Mouse (Mus musculus) kidney, postnatal 0 days (tissue): Measurements from ENCODE around the gene Lpp. TPM values are rescaled to one million over a fixed set of nuclear protein-coding genes. Genes with fewer than 3 reads are reported as not detected.

Experiments used
- ATAC-seq: fragments of 200-750 bp; cut with Nextera tagmentation; replicated peaks from 2 replicates; pipeline ENCODE4 v1.8.0; 2017; ENCODE audit warnings: low read depth, moderate number of reproducible peaks, moderate TSS enrichment, moderate library complexity; ENCODE audit not compliant: low FRiP score
- DNase-seq: peaks from one replicate; pipeline ENCODE4 v3.0.0-alpha.2; 2016; ENCODE audit warnings: low spot score
- H3K27ac ChIP-seq: fragments of 300-500 bp; sonication (generic); 2 replicates; pipeline ENCODE4 v1.5.1; 2014; ENCODE audit warnings: mild to moderate bottlenecking
- H3K27me3 ChIP-seq: fragments of 300-500 bp; sonication (generic); 2 replicates; pipeline ENCODE4 v1.6.1; 2014; ENCODE audit warnings: low read length, mixed read lengths; ENCODE audit not compliant: insufficient read depth
- H3K36me3 ChIP-seq: fragments of 300-500 bp; sonication (generic); 2 replicates; pipeline ENCODE4 v1.6.1; 2014; ENCODE audit warnings: low read length, mixed read lengths; ENCODE audit not compliant: insufficient read depth
- H3K4me1 ChIP-seq: fragments of 300-500 bp; sonication (generic); replicated peaks from 2 replicates; pipeline ENCODE4 v1.6.1; 2014; ENCODE audit warnings: antibody characterized with exemption, low read length, mixed read lengths; ENCODE audit not compliant: insufficient read depth
- H3K4me2 ChIP-seq: fragments of 300-500 bp; sonication (generic); 2 replicates; pipeline ENCODE4 v1.6.1; 2014; ENCODE audit warnings: mild to moderate bottlenecking, low read length, moderate library complexity, mixed read lengths
- H3K4me3 ChIP-seq: fragments of 300-500 bp; sonication (generic); replicated peaks from 2 replicates; pipeline ENCODE4 v1.5.1; 2014; ENCODE audit warnings: low read depth, low read length
- H3K9ac ChIP-seq: fragments of 300-500 bp; sonication (generic); 2 replicates; pipeline ENCODE4 v1.6.1; 2014; ENCODE audit warnings: low read depth, low read length
- H3K9me3 ChIP-seq: fragments of 300-500 bp; sonication (generic); replicated peaks from 2 replicates; pipeline ENCODE4 v1.6.1; 2016; ENCODE audit warnings: low read length, inconsistent platforms, mixed read lengths
- CTCF ChIP-seq: IDR thresholded peaks from 2 replicates; pipeline ENCODE4 v1.5.1; 2016; ENCODE audit warnings: antibody characterized with exemption, low read depth, mild to moderate bottlenecking, moderate library complexity
- WGBS: fragments of 180-500 bp; shearing (Covaris S2); extraction: QIAGEN DNeasy Blood & Tissue Kit; methylation state at CpG from one replicate; pipeline ENCODE4 v1.1.7; 2014; 5-methylcytosine and 5-hydroxymethylcytosine counted together
- polyA plus RNA-seq: library from polyadenylated mRNA; unstranded; fragments of >200 nt; fragmentation: Nextera tagmentation; extraction: Ambion mirVana; gene quantifications from 2 replicates; pipeline ENCODE4 v1.2.1, GENCODE M21; 2015

The Lpp gene
- polyA plus RNA-seq, 1 experiment from 2014 or later, result 32.9 TPM

DNA sequence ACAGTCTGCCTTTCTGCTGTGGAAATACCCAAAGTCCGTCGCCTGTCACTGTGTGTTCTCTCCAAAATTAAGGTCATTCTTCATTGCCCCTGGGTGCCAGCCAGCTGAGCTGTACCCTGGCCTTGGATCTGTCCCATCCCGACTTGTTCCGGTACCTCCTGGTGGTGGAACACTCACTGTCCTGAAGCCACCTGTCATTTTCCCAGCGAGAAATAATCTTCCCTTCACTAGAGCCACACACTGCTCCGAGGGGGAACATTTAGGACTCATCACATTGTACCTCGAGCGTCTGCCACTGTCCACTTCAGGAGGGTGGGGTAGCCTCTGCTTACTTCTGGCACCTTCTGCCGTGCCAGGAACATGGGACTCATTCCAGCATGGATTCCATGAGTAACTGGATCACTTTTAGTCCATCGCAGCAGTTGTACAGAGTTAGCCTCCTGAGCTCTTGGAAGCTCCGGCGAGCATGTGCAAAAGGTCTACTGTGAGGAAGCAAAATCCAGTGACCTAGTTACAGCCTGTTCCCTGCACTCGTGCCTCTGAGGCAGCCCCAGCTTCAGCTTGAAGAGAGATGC lies 90.3 kb downstream of the Lpp start:
- Histone ChIP-seq H3K4me1 (peaks cover 15% of the 10 kb centered on the region), H3K36me3 (no peaks in the 10 kb centered on the region), H3K27me3 (no peaks in the 10 kb centered on the region), H3K4me3 (no peak overlapping the region), H3K27ac (no peak overlapping the region), H3K9ac (no peak overlapping the region), H3K9me3 (no peaks in the 10 kb centered on the region), H3K4me2 (no peak overlapping the region)
- TF ChIP-seq CTCF, result no peak
- WGBS, result 90% methylated on average over 13 of the region's 13 CpGs
- DNase-seq (no peak), ATAC-seq (no peak)

DNA sequence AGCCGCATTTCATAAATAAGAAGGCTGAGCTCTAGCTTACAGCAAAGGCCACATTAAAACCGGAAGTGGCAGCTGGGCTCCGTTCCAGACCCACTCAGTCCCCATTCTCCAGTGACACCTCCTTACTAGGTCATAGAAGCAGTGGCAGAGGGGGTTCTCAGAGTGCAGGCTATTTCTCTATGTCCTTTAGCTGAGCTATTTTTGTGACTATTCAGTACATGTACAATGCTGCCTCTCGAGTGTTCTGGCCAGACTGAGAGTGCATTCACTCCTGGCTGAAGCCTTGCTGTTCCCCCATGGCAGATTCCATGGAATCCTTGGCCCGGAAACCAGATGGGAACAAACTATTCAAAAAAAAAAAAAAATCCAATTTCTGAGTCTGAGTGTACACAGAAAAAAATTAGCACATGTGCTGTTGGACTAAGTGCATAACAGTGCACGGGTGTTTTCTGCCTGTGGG lies 94.5 kb downstream of the Lpp start:
- Histone ChIP-seq H3K36me3 (no peaks in the 10 kb centered on the region), H3K9me3 (no peaks in the 10 kb centered on the region), H3K4me1 (peaks cover 35% of the 10 kb centered on the region), H3K9ac (no peak overlapping the region), H3K4me2 (no peak overlapping the region), H3K27me3 (no peaks in the 10 kb centered on the region), H3K4me3 (no peak overlapping the region), H3K27ac (peak overlapping the region; percentile 50; the same call in 1 of the 2 replicates)
- ATAC-seq, result no peak
- peak; percentile 68 for DNase-seq
- peak; percentile 13; the same call in 1 of the 2 replicates for TF ChIP-seq CTCF
- 37% methylated on average over 6 of the region's 6 CpGs for WGBS

DNA sequence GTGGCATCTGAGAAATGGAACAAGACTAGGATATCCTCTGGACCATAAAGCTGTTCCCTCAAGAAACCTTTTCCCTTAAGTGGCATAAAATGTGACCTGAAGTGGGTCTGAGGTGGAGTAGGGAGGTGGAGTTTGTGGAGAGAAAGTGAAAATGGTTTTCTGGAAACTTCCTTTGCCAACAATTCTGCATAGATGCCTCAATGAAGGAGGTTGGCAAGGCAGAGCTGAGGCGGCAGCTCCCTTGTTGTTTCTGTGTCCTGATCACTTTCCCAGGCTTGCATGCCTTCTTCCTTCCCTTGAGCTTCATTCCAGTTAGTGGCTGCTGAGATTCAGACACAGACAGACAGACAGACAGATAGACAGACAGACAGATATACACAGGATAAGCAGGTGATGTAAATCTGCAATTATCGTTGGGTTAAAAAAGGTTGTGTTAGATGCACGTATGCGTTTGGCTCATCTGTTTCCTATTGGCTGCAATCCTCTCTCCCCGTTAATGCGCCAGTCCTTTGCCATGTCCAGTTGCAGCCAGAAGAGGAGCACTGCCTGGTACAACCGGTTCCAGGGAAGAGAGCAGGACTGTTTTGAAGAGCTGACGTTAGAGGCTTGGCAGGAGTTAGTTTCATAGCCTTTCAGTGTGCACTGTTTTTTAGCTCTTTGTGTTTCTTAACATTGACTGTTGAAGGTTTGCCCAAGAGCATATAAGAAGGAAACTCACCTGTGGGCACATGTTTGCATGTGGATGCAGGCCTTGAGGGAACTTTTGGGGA lies 96.4 kb downstream of the Lpp start:
- H3K4me2 ChIP-seq, result no peak overlapping the region
- H3K4me3 ChIP-seq, result no peak overlapping the region
- H3K4me1 ChIP-seq, result peaks cover 35% of the 10 kb centered on the region
- no peak overlapping the region for H3K9ac ChIP-seq
- no peaks in the 10 kb centered on the region for H3K36me3 ChIP-seq
- no peaks in the 10 kb centered on the region for H3K27me3 ChIP-seq
- no peaks in the 10 kb centered on the region for H3K9me3 ChIP-seq
- DNase-seq, result no peak
- 80% methylated on average over 8 of the region's 8 CpGs for WGBS
- no peak; the same call in 1 of the 2 replicates for TF ChIP-seq CTCF
- H3K27ac ChIP-seq, result peak overlapping the region; percentile 26; the same call in 1 of the 2 replicates
- ATAC-seq, result no peak

DNA sequence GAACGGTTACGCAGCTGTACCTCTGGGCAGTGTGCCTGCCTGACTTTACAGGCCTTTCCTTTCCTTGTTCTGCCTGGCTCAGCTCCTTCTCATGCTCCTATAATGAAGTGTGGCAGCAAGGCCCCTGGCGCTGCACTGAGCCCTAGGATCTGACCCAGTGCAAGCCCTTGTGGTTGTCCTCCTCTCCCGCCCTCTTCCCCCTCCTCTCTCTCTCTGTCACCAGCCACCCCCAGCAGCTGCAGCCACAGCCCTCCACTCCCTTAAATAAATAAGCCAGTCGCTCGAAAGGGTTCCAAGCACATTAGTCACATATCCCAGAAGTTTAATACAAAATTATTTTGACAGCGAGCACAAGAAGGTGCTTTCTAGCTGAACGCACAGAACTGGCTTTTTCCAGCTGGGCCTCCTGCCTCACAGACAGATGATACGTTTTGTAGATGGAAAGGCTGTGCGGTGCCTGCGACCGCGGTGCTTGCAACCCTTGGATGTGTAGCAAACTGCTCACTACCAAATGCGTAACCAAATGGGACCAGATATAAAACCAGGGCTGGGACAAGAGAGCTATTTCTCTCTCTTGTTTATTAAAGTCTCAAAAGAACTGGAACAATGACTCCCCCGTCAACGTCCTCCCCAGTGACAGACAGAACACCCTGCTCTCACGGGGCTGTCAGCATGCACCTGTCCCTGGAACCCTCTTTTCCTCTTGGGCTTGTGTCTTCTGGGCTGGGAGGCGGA lies 97.6 kb downstream of the Lpp start:
- DNase-seq, result peak; percentile 55
- Histone ChIP-seq H3K27ac (peak overlapping the region; percentile 26), H3K4me2 (no peak overlapping the region), H3K9ac (no peak overlapping the region), H3K4me1 (peaks cover 43% of the 10 kb centered on the region), H3K27me3 (no peaks in the 10 kb centered on the region), H3K4me3 (no peak overlapping the region), H3K9me3 (no peaks in the 10 kb centered on the region), H3K36me3 (no peaks in the 10 kb centered on the region)
- ATAC-seq, result 0 out of 2 replicates have a peak, but pooled peaks have one; percentile 34
- WGBS, result 36% methylated on average over 18 of the region's 18 CpGs
- TF ChIP-seq CTCF, result no peak

DNA sequence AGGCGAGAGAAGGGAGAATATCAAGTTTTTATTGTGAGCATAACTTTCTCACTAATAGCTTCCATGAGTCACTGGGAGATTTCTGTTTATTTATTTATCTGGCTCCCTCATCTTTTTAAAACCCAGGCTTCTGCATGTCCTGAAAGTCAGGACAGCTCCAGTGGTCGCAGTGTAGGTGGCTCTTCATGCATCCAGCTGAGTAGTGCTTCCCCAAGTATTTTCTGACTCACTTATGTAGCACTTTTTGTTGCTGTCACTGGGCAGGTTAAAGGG lies 98.1 kb downstream of the Lpp start:
- H3K27me3 ChIP-seq, result no peaks in the 10 kb centered on the region
- no peak overlapping the region for H3K4me3 ChIP-seq
- H3K36me3 ChIP-seq, result no peaks in the 10 kb centered on the region
- TF ChIP-seq CTCF, result no peak
- H3K27ac ChIP-seq, result 0 out of 2 replicates have a peak overlapping the region, but pooled peaks have one; percentile 26
- no peaks in the 10 kb centered on the region for H3K9me3 ChIP-seq
- no peak overlapping the region for H3K9ac ChIP-seq
- ATAC-seq (no peak), DNase-seq (no peak)
- WGBS, result 59% methylated on average over 2 of the region's 2 CpGs
- no peak overlapping the region for H3K4me2 ChIP-seq
- H3K4me1 ChIP-seq, result peaks cover 43% of the 10 kb centered on the region

DNA sequence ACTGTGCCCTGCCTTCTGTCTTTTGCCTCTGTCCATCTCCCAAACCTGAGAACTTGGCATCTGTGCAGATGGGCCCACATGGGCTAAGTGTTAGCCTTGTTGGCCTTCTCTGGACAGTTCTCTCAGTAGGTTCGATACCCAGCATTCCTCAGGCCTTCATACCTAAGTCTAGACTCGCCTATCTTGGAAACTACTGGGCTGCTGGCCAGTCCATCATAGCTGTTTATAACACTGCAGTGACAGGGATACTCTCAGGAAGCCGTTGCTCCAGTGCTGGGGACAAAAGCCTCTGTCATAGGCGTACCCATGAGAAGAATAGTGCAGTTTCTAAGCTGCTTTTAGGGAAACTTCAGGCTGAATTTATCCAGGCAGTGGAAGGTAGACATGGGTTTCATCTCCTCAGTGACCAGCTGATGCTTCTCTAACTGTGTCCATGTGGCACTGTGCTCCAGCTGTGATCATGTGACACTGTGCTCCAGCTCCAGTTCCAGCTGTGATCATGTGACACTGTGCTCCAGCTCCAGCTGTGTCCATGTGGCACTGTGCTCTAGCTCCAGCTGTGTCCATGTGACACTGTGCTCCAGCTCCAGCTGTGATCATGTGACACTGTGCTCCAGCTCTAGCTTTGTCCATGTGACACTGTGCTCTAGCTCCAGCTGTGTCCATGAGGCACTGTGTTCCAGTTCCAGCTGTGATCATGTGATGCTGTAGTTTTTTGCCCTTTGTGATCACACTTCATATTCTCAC lies 99.1 kb downstream of the Lpp start:
- no peak for TF ChIP-seq CTCF
- ATAC-seq (0 out of 2 replicates have a peak, but pooled peaks have one; percentile 29), DNase-seq (no peak)
- H3K4me2 ChIP-seq, result no peak overlapping the region
- H3K27me3 ChIP-seq, result no peaks in the 10 kb centered on the region
- H3K27ac ChIP-seq, result no peak overlapping the region
- H3K36me3 ChIP-seq, result no peaks in the 10 kb centered on the region
- H3K4me1 ChIP-seq, result peaks cover 42% of the 10 kb centered on the region
- no peak overlapping the region for H3K9ac ChIP-seq
- WGBS, result 69% methylated on average over 4 of the region's 4 CpGs
- no peak overlapping the region for H3K4me3 ChIP-seq
- no peaks in the 10 kb centered on the region for H3K9me3 ChIP-seq
